Mouse (Mus musculus): ENCODE data around the gene Armh3. TPM values are rescaled to one million over a fixed set of nuclear protein-coding genes. Genes with fewer than 3 reads are reported as not detected.

Gene Armh3
- total and polyA plus RNA-seq, 3 experiments, result 13.9 to 14.6 (median 14.2) TPM

DNA sequence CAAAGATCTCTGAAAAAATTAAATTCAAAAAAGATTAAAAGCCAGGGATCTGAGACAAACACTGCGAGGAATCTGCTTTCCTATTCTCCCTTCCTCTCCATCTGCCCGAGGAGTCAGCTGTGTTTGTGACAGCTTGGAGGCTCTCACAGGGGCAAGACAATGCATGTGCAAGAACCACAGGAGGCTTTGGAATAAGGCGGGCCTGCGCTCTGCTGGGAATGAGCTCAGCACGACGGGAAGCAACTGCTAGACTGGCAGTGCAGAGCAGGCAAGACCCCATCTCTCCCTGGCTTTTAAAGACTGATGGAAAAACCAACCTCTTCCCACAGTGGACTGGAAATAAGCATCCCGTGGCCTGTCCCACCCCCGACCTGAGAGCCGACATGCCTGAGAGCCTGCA is 60.8 kb downstream of the Armh3 start:
- no peak overlapping the region for H3K27ac ChIP-seq
- H3K36me3 ChIP-seq (ENCODE audit: control insufficient read depth, insufficient read depth, low read length), result no peaks in the 10 kb centered on the region; the same call in 1 of the 2 replicates
- DNase-seq, result no peak
- H3K9ac ChIP-seq (ENCODE audit: low read depth, low read length), result no peak overlapping the region
- TF ChIP-seq CTCF (IDR thresholded peaks at IDR 0.05), result no peak
- no peak for TF ChIP-seq POLR2A (IDR thresholded peaks at IDR 0.05; ENCODE audit: insufficient read depth, low read depth, low read length)
- TF ChIP-seq EP300 (IDR thresholded peaks at IDR 0.05; ENCODE audit: insufficient read depth, low read depth, low read length), result no peak
- H3K79me2 ChIP-seq (replicated peaks; ENCODE audit: control insufficient read depth, insufficient read depth, low read length), result no peaks in the 10 kb centered on the region
- H3K27me3 ChIP-seq (ENCODE audit: control insufficient read depth, insufficient read depth, low read length), result no peaks in the 10 kb centered on the region
- 55% methylated on average over 9 of the region's 9 CpGs for WGBS
- intact Hi-C loops (cut with DNase I), result no loop called here
- no peaks in the 10 kb centered on the region for H3K4me1 ChIP-seq (ENCODE audit: control insufficient read depth, insufficient read depth, low read length)
- H3K4me3 ChIP-seq, result no peak overlapping the region

DNA sequence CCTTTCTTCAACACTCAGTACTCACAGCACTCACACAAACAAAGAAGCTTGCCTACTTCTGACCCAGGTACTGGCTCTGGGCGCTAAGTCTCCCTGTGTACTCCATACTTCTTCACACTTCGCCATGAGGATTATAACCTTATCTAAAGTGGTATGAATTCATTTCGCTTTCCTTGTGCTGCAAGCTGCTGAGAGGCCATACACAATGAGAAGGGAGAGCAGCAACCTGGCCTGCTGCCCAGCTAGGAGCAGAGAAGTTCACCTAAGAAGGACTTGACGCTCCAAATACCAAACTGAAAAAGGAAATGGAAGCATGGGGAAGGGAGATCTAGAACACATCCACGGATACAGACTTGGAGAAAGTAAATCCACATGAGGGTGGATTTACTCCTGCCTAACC is 71.1 kb downstream of the Armh3 start:
- WGBS, result 37% methylated on average over 5 of the region's 5 CpGs
- DNase-seq, result peak in 1 of 2 experiments; percentile 10
- intact Hi-C loops (cut with DNase I), result no loop called here
- Histone ChIP-seq H3K9ac (ENCODE audit: low read depth, low read length) (no peak overlapping the region), H3K36me3 (ENCODE audit: control insufficient read depth, insufficient read depth, low read length) (no peaks in the 10 kb centered on the region), H3K27ac (no peak overlapping the region), H3K27me3 (ENCODE audit: control insufficient read depth, insufficient read depth, low read length) (no peaks in the 10 kb centered on the region), H3K4me1 (ENCODE audit: control insufficient read depth, insufficient read depth, low read length) (peaks cover 1% of the 10 kb centered on the region; the same call in 1 of the 2 replicates), H3K4me3 (no peak overlapping the region), H3K79me2 (replicated peaks; ENCODE audit: control insufficient read depth, insufficient read depth, low read length) (no peaks in the 10 kb centered on the region)
- no peak for TF ChIP-seq CTCF (IDR thresholded peaks at IDR 0.05)

DNA sequence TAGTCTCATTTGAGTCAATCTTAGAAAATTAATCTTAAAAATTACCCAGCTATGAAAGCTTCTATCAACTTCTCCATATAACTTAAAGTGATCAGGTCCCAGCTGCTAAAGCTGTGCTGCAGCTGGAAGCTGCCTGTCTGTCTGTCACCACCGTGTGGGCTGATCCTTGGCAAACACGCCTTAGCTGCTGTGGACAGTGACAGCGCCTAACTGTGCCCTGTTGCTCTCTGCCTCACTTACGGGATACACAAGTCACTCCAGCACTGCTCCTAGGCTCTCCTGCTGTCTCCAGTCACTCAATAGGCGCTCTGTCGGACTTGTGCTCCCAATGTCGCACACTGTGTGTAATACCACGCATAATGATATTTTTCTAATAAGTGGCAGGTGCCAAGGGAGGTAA is 71.9 kb downstream of the Armh3 start:
- WGBS, result 65% methylated on average over 8 of the region's 8 CpGs
- H3K36me3 ChIP-seq (ENCODE audit: control insufficient read depth, insufficient read depth, low read length), result no peaks in the 10 kb centered on the region
- intact Hi-C loops (cut with DNase I), result no loop called here

DNA sequence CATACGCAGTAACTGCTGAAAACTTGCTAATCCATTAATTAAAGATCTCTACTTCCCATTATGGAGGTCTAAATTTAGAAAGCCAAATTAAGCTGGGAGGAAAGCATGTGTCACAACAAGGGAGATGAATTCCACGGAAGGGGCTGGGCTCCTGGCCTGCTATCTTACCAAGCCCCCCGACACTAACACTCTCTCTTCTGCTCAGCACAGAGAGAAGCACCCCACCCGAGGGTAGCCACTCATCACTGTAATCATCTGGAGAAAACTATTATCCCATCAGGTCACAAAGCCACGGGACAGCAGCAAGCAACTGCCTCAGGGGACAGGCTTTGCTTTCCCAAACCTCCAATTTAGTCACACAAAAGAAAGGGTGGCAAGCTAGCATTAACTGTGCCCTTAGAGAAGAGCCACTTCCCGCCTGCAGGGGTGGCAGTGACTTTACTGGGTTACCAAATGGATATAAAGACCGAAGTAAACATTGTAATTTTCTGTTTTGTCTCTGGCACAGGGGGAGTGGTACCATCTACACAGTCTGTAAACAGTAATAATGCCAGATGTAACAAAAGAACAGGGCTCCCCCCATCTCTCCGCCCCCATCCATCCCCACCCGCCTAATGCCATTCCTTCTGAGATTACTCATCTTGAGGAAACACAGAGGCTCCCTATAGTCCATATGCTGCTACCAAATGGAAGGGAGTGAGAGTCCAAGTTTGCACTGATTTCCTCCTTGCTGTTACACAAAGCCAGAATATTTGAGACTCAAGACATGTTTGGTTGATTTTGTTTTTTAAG is 77.8 kb downstream of the Armh3 start:
- no peaks in the 10 kb centered on the region for H3K27me3 ChIP-seq (ENCODE audit: control insufficient read depth, insufficient read depth, low read length)
- no peaks in the 10 kb centered on the region for H3K36me3 ChIP-seq (ENCODE audit: control insufficient read depth, insufficient read depth, low read length)
- no peak overlapping the region for H3K27ac ChIP-seq
- DNase-seq, result no peak
- H3K79me2 ChIP-seq (replicated peaks; ENCODE audit: control insufficient read depth, insufficient read depth, low read length), result no peaks in the 10 kb centered on the region
- TF ChIP-seq CTCF (IDR thresholded peaks at IDR 0.05), result no peak
- TF ChIP-seq EP300 (IDR thresholded peaks at IDR 0.05; ENCODE audit: insufficient read depth, low read depth, low read length), result no peak
- TF ChIP-seq POLR2A (IDR thresholded peaks at IDR 0.05; ENCODE audit: insufficient read depth, low read depth, low read length), result no peak
- H3K9ac ChIP-seq (ENCODE audit: low read depth, low read length), result no peak overlapping the region
- intact Hi-C loops (cut with DNase I), result no loop called here
- no peaks in the 10 kb centered on the region for H3K4me1 ChIP-seq (ENCODE audit: control insufficient read depth, insufficient read depth, low read length)
- WGBS, result 77% methylated on average over 9 of the region's 9 CpGs
- no peak overlapping the region for H3K4me3 ChIP-seq

More for the DNA sequence above, 71.9 kb downstream of the Armh3 start:
- no peak for DNase-seq
- Histone ChIP-seq H3K79me2 (replicated peaks; ENCODE audit: control insufficient read depth, insufficient read depth, low read length) (no peaks in the 10 kb centered on the region), H3K9ac (ENCODE audit: low read depth, low read length) (no peak overlapping the region), H3K27me3 (ENCODE audit: control insufficient read depth, insufficient read depth, low read length) (no peaks in the 10 kb centered on the region), H3K4me3 (no peak overlapping the region), H3K4me1 (ENCODE audit: control insufficient read depth, insufficient read depth, low read length) (peaks cover 1% of the 10 kb centered on the region; the same call in 1 of the 2 replicates), H3K27ac (no peak overlapping the region; the same call in 1 of the 2 replicates)
- TF ChIP-seq EP300 (IDR thresholded peaks at IDR 0.05; ENCODE audit: insufficient read depth, low read depth, low read length) (no peak), POLR2A (IDR thresholded peaks at IDR 0.05; ENCODE audit: insufficient read depth, low read depth, low read length) (no peak), CTCF (IDR thresholded peaks at IDR 0.05) (no peak)

DNA sequence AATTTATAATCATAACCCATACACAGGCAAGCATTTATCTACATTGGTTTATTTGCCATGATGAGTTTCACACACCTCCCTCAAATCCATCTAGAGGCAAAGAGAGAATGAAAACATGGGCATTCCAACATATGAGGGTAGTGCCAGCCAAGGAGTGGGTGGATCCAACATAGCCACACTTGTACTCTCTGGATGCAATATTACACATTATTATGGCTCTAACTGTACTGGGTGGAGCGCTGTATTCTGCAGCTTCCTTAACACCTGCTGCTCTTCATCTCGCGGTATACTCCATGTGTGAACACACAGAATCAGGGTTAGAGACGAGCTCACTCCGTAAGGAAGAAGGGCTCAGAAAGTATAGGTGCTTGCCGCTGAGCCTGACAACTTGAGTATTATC is 79.9 kb downstream of the Armh3 start:
- intact Hi-C loops (cut with DNase I), result no loop called here
- H3K27ac ChIP-seq, result no peak overlapping the region
- DNase-seq, result no peak

DNA sequence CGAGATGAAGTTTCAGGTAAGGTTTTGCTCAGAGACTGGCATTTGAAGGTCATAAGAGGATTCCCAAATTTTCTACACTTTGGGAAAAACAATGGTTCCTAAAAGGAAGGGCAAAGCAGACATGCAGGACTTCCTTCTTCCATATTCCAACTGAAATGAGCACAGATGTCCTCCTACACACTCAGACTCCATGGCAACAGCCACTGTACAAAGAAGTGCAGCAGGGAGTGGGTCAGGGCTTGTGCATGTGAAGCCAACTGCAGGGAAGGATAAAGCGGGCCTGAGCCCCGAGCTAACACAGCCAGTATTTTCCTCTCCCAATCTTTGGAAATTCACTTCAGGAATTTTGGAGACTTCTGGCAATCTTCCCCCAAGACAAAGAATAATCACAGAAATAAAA is 80.4 kb downstream of the Armh3 start:
- no peaks in the 10 kb centered on the region for H3K27me3 ChIP-seq (ENCODE audit: control insufficient read depth, insufficient read depth, low read length)
- WGBS, result 51% methylated on average over 3 of the region's 3 CpGs
- no peaks in the 10 kb centered on the region for H3K79me2 ChIP-seq (replicated peaks; ENCODE audit: control insufficient read depth, insufficient read depth, low read length)
- TF ChIP-seq CTCF (IDR thresholded peaks at IDR 0.05) (no peak), EP300 (IDR thresholded peaks at IDR 0.05; ENCODE audit: insufficient read depth, low read depth, low read length) (no peak), POLR2A (IDR thresholded peaks at IDR 0.05; ENCODE audit: insufficient read depth, low read depth, low read length) (no peak)
- intact Hi-C loops (cut with DNase I), result no loop called here
- H3K9ac ChIP-seq (ENCODE audit: low read depth, low read length), result no peak overlapping the region
- H3K4me1 ChIP-seq (ENCODE audit: control insufficient read depth, insufficient read depth, low read length), result no peaks in the 10 kb centered on the region
- no peak for DNase-seq
- no peak overlapping the region for H3K27ac ChIP-seq
- H3K4me3 ChIP-seq, result no peak overlapping the region
- no peaks in the 10 kb centered on the region for H3K36me3 ChIP-seq (ENCODE audit: control insufficient read depth, insufficient read depth, low read length)

More for the DNA sequence above, 79.9 kb downstream of the Armh3 start:
- Histone ChIP-seq H3K79me2 (replicated peaks; ENCODE audit: control insufficient read depth, insufficient read depth, low read length) (no peaks in the 10 kb centered on the region), H3K4me3 (no peak overlapping the region), H3K4me1 (ENCODE audit: control insufficient read depth, insufficient read depth, low read length) (no peaks in the 10 kb centered on the region), H3K27me3 (ENCODE audit: control insufficient read depth, insufficient read depth, low read length) (no peaks in the 10 kb centered on the region), H3K9ac (ENCODE audit: low read depth, low read length) (no peak overlapping the region), H3K36me3 (ENCODE audit: control insufficient read depth, insufficient read depth, low read length) (no peaks in the 10 kb centered on the region)
- 95% methylated on average over 6 of the region's 6 CpGs for WGBS
- TF ChIP-seq POLR2A (IDR thresholded peaks at IDR 0.05; ENCODE audit: insufficient read depth, low read depth, low read length) (no peak), CTCF (IDR thresholded peaks at IDR 0.05) (no peak), EP300 (IDR thresholded peaks at IDR 0.05; ENCODE audit: insufficient read depth, low read depth, low read length) (no peak)
